Mouse (Mus musculus): Measurements from ENCODE around the gene Tmc7. TPM values are rescaled to one million over a fixed set of nuclear protein-coding genes. Genes with fewer than 3 reads are reported as not detected.

Gene Tmc7
- total RNA-seq, 2 experiments from 2014 or later: 8.1 to 15.6 TPM

- DNase-seq: no peak
- intact Hi-C loops (cut with DNase I): no loop called here
- H3K4me3 ChIP-seq: no peak overlapping the region
- H3K27ac ChIP-seq: no peak overlapping the region
- TF ChIP-seq CTCF (IDR thresholded peaks at IDR 0.05): no peak
Measured at GRCm38 (mm10) chr7:118522077-118522476, 62.5 kb downstream of the Tmc7 start.

GRCm38 (mm10) chr7:118519661-118520060 is 64.9 kb downstream of the Tmc7 start:
- TF ChIP-seq CTCF (IDR thresholded peaks at IDR 0.05): no peak
- no peak for DNase-seq
- H3K4me3 ChIP-seq: no peak overlapping the region
- intact Hi-C loops (cut with DNase I): no loop called here
- no peak overlapping the region for H3K27ac ChIP-seq

GRCm38 (mm10) chr7:118518687-118519086 is 65.8 kb downstream of the Tmc7 start:
- peak; percentile 88 for DNase-seq
- H3K4me3 ChIP-seq: no peak overlapping the region
- no peak overlapping the region for H3K27ac ChIP-seq
- TF ChIP-seq CTCF (IDR thresholded peaks at IDR 0.05): peak; percentile 98; the same call in 1 of the 2 replicates
- intact Hi-C loops (cut with DNase I): loop anchor here (1.0 kb wide), 2 partner anchors 70 to 214 kb away; partner anchors contain the start of gene Syt17

- no peak overlapping the region for H3K27ac ChIP-seq
- intact Hi-C loops (cut with DNase I): loop anchor here (1.0 kb wide), 2 partner anchors 70 to 214 kb away; partner anchors contain the start of gene Syt17
- peak; percentile 31; the same call in 1 of the 2 replicates for TF ChIP-seq CTCF (IDR thresholded peaks at IDR 0.05)
- no peak overlapping the region for H3K4me3 ChIP-seq
- DNase-seq: no peak
Measured at GRCm38 (mm10) chr7:118517819-118518218, 66.7 kb downstream of the Tmc7 start.

GRCm38 (mm10) chr7:118508556-118508955 is 76.0 kb downstream of the Tmc7 start:
- no peak overlapping the region for H3K4me3 ChIP-seq
- no peak for DNase-seq
- no peak for TF ChIP-seq CTCF (IDR thresholded peaks at IDR 0.05)
- intact Hi-C loops (cut with DNase I): loop anchor here (5.0 kb wide), 1 partner anchor 191 kb away; no protein-coding TSS in a partner anchor
- no peak overlapping the region for H3K27ac ChIP-seq

- Histone ChIP-seq H3K4me3 (no peak overlapping the region), H3K27ac (no peak overlapping the region)
- DNase-seq: no peak
- intact Hi-C loops (cut with DNase I): no loop called here
- no peak for TF ChIP-seq CTCF (IDR thresholded peaks at IDR 0.05)
Measured at GRCm38 (mm10) chr7:118503844-118504243, 80.7 kb downstream of the Tmc7 start.

- no peak overlapping the region for H3K27ac ChIP-seq
- no peak overlapping the region for H3K4me3 ChIP-seq
- intact Hi-C loops (cut with DNase I): no loop called here
- no peak for TF ChIP-seq CTCF (IDR thresholded peaks at IDR 0.05)
- no peak for DNase-seq
Measured at GRCm38 (mm10) chr7:118502333-118502732, 82.2 kb downstream of the Tmc7 start.

- intact Hi-C loops (cut with DNase I): loop anchor here (5.0 kb wide), 1 partner anchor 53 kb away; the partner anchor contains the start of gene Syt17
- no peak for TF ChIP-seq CTCF (IDR thresholded peaks at IDR 0.05)
- no peak overlapping the region for H3K4me3 ChIP-seq
- DNase-seq: peak; percentile 52
- peak overlapping the region; percentile 61 for H3K27ac ChIP-seq
Measured at GRCm38 (mm10) chr7:118499784-118500435, 84.6 kb downstream of the Tmc7 start.

- Histone ChIP-seq H3K4me3 (no peak overlapping the region), H3K27ac (peak overlapping the region; percentile 61; the same call in 1 of the 2 replicates)
- intact Hi-C loops (cut with DNase I): loop anchor here (5.0 kb wide), 1 partner anchor 52 kb away; the partner anchor contains the start of gene Syt17
- no peak for TF ChIP-seq CTCF (IDR thresholded peaks at IDR 0.05)
- no peak for DNase-seq
Measured at GRCm38 (mm10) chr7:118498984-118499783, 85.4 kb downstream of the Tmc7 start.

- no peak for DNase-seq
- intact Hi-C loops (cut with DNase I): loop anchor here (5.0 kb wide), 1 partner anchor 48 kb away; the partner anchor contains the start of gene Syt17
- TF ChIP-seq CTCF (IDR thresholded peaks at IDR 0.05): no peak
- Histone ChIP-seq H3K27ac (no peak overlapping the region), H3K4me3 (no peak overlapping the region)
Measured at GRCm38 (mm10) chr7:118494892-118495579, 89.5 kb downstream of the Tmc7 start.

GRCm38 (mm10) chr7:118493892-118494291 is 90.6 kb downstream of the Tmc7 start:
- H3K4me3 ChIP-seq: no peak overlapping the region
- no peak overlapping the region for H3K27ac ChIP-seq
- no peak for DNase-seq
- intact Hi-C loops (cut with DNase I): no loop called here
- TF ChIP-seq CTCF (IDR thresholded peaks at IDR 0.05): no peak

- intact Hi-C loops (cut with DNase I): no loop called here
- peak within 1 kb of the TSS; percentile 94 for H3K4me3 ChIP-seq
- peak; percentile 91 for DNase-seq
- peak within 1 kb of the TSS; percentile 96 for H3K27ac ChIP-seq
- peak; percentile 10; the same call in 1 of the 2 replicates for TF ChIP-seq CTCF (IDR thresholded peaks at IDR 0.05)
Measured at GRCm38 (mm10) chr7:118491431-118492147, 92.9 kb downstream of the Tmc7 start, which contains the start of gene Itpripl2. Gene Itpripl2 (minus strand): TSS chr7:118491975.

All from gastrocnemius, adult 2 months (tissue).